In genomic region chr7:16921881-16922335, GRCm38 (mm10) we compare ENCODE assay signal across 9 mouse cellular contexts. TPM values are rescaled to one million over a fixed set of nuclear protein-coding genes. Genes with fewer than 3 reads are reported as not detected.
DNase-seq lines count a peak whose midpoint lies in the region; ATAC-seq and TF ChIP-seq lines count a peak whose summit lies in the region.
"Had no signal": no experiment of that assay in that cellular context is flagged by ENCODE, and none has a peak within 500 bp of the region (broad histone marks: within the 10 kb centered on the region; RNA-seq: fewer than 3 reads in every experiment).

No protein-coding gene starts in this region.

- peak; percentile 35 for DNase-seq in gastrocnemius, postnatal 25 days
- no peak for DNase-seq in gastrocnemius, postnatal 14 days
- no peak for DNase-seq in embryonic facial prominence, embryonic 10.5 days (ENCODE audit: low spot score)
- DNase-seq in midbrain, embryonic 11.5 days (ENCODE audit: low spot score, missing footprints), result no peak
- DNase-seq in right cerebral cortex, postnatal 14 days, result no peak
- DNase-seq in right cerebral cortex, postnatal 25 days, result no peak
- DNase-seq in thymus, adult 18-20 months, result no peak

- peak overlapping the region; percentile 80 for H3K9ac ChIP-seq in intestine, postnatal 0 days (ENCODE audit: low read depth, low read length)
- H3K9ac ChIP-seq in midbrain, embryonic 11.5 days (ENCODE audit: low read length), result peak overlapping the region; percentile 97

- intact Hi-C loops in gastrocnemius, postnatal 14 days (cut with DNase I; ENCODE audit: low total_unique reads), result no loop called here

- WGBS in embryonic facial prominence, embryonic 10.5 days, result 59% methylated on average over 6 of the region's 6 CpGs
- 19% methylated on average over 6 of the region's 6 CpGs for WGBS in intestine, postnatal 0 days
- WGBS in midbrain, embryonic 11.5 days, result 77% methylated on average over 6 of the region's 6 CpGs

- 0 out of 2 replicates have a peak, but pooled peaks have one; percentile 18 for ATAC-seq in intestine, postnatal 0 days
- no peak for ATAC-seq in midbrain, embryonic 11.5 days (ENCODE audit: low FRiP score)

- H3K4me2 ChIP-seq in intestine, postnatal 0 days (replicated peaks; ENCODE audit: low read depth), result peak overlapping the region; percentile 84
- H3K4me2 ChIP-seq in midbrain, embryonic 11.5 days, result peak overlapping the region; percentile 93

- peak overlapping the region; percentile 96 for H3K4me3 ChIP-seq in embryonic facial prominence, embryonic 10.5 days
- H3K4me3 ChIP-seq in intestine, postnatal 0 days (ENCODE audit: low read depth, low read length), result peak overlapping the region; percentile 91
- H3K4me3 ChIP-seq in midbrain, embryonic 11.5 days (ENCODE audit: low read depth, low read length), result peak overlapping the region; percentile 76

- H3K9me3 ChIP-seq in embryonic facial prominence, embryonic 10.5 days, result no peaks in the 10 kb centered on the region
- no peaks in the 10 kb centered on the region for H3K9me3 ChIP-seq in intestine, postnatal 0 days (ENCODE audit: control insufficient read depth)
- no peaks in the 10 kb centered on the region for H3K9me3 ChIP-seq in midbrain, embryonic 11.5 days (ENCODE audit: control insufficient read depth, low read length)

- H3K36me3 ChIP-seq in embryonic facial prominence, embryonic 10.5 days (replicated peaks), result peaks cover 52% of the 10 kb centered on the region
- peaks cover 22% of the 10 kb centered on the region for H3K36me3 ChIP-seq in intestine, postnatal 0 days (ENCODE audit: control insufficient read depth, insufficient read depth)
- peaks cover 10% of the 10 kb centered on the region for H3K36me3 ChIP-seq in midbrain, embryonic 11.5 days (ENCODE audit: control insufficient read depth, insufficient read depth, low read length)

- TF ChIP-seq CTCF in intestine, postnatal 0 days (IDR thresholded peaks at IDR 0.05; ENCODE audit: low read depth), result no peak

- H3K27ac ChIP-seq in embryonic facial prominence, embryonic 10.5 days (replicated peaks), result peak overlapping the region; percentile 98
- H3K27ac ChIP-seq in intestine, postnatal 0 days (ENCODE audit: low read depth, low read length), result peak overlapping the region; percentile 94
- H3K27ac ChIP-seq in midbrain, embryonic 11.5 days (ENCODE audit: low read depth, low read length), result peak overlapping the region; percentile 57; the same call in 1 of the 2 replicates

- no peaks in the 10 kb centered on the region for H3K27me3 ChIP-seq in embryonic facial prominence, embryonic 10.5 days (replicated peaks; ENCODE audit: low read depth, poor library complexity, severe bottlenecking)
- H3K27me3 ChIP-seq in intestine, postnatal 0 days (replicated peaks; ENCODE audit: control insufficient read depth, insufficient read depth, low read length), result no peaks in the 10 kb centered on the region
- no peaks in the 10 kb centered on the region for H3K27me3 ChIP-seq in midbrain, embryonic 11.5 days (ENCODE audit: control insufficient read depth, insufficient read depth, low read length)

- H3K4me1 ChIP-seq in embryonic facial prominence, embryonic 10.5 days, result peaks cover 51% of the 10 kb centered on the region
- H3K4me1 ChIP-seq in intestine, postnatal 0 days (replicated peaks; ENCODE audit: control insufficient read depth, insufficient read depth, low read length), result peaks cover 9% of the 10 kb centered on the region; the same call in 1 of the 2 replicates
- H3K4me1 ChIP-seq in midbrain, embryonic 11.5 days (ENCODE audit: control insufficient read depth, insufficient read depth, low read length), result peaks cover 30% of the 10 kb centered on the region

RNA-seq across cellular contexts. Expression of gene Calm3, which starts 2.0 kb away (rescaled TPM):
- 100 to 1,000 TPM; 257 to 291 TPM for total RNA-seq in gastrocnemius, postnatal 25 days (2021)
- total RNA-seq in gastrocnemius, postnatal 14 days (2021), result 100 to 1,000 TPM; 247 to 276 TPM
- polyA plus RNA-seq in embryonic facial prominence, embryonic 10.5 days (2016; fragmentation: Nextera tagmentation; extraction: Ambion mirVana), result 121 and 126 TPM in 2 replicates
- polyA plus RNA-seq in intestine, postnatal 0 days (2015; fragmentation: Nextera tagmentation; extraction: Ambion mirVana), result 236 and 241 TPM in 2 replicates
- polyA plus RNA-seq in midbrain, embryonic 11.5 days (2014; fragmentation: Nextera tagmentation; extraction: Ambion mirVana), result 284 and 295 TPM in 2 replicates

RNA-seq across cellular contexts. Expression of gene Ptgir, which starts 15.6 kb away (rescaled TPM):
- total RNA-seq in gastrocnemius, postnatal 25 days (2021), result 1 to 10 TPM in 1 of 2 experiments, under 1 TPM in 1; 0.97 to 1.3 TPM
- 1 to 10 TPM; 1.6 to 2.6 TPM for total RNA-seq in gastrocnemius, postnatal 14 days (2021)
- polyA plus RNA-seq in embryonic facial prominence, embryonic 10.5 days (2016; fragmentation: Nextera tagmentation; extraction: Ambion mirVana), result 0.52 and 0.64 TPM in 2 replicates
- 1.7 and 1.8 TPM in 2 replicates for polyA plus RNA-seq in intestine, postnatal 0 days (2015; fragmentation: Nextera tagmentation; extraction: Ambion mirVana)
- polyA plus RNA-seq in midbrain, embryonic 11.5 days (2014; fragmentation: Nextera tagmentation; extraction: Ambion mirVana), result 0.94 and 1.2 TPM in 2 replicates

RNA-seq across cellular contexts. Expression of gene Pnmal2, which starts 22.6 kb away (rescaled TPM):
- total RNA-seq in gastrocnemius, postnatal 25 days (2021), result 1 to 10 TPM; 2.3 to 3.3 TPM
- total RNA-seq in gastrocnemius, postnatal 14 days (2021), result 10 to 100 TPM in 1 of 2 experiments, 1 to 10 TPM in 1; 9.2 to 11.8 TPM
- polyA plus RNA-seq in embryonic facial prominence, embryonic 10.5 days (2016; fragmentation: Nextera tagmentation; extraction: Ambion mirVana), result 2.9 and 4.6 TPM in 2 replicates
- polyA plus RNA-seq in intestine, postnatal 0 days (2015; fragmentation: Nextera tagmentation; extraction: Ambion mirVana), result 3.3 and 3.6 TPM in 2 replicates
- polyA plus RNA-seq in midbrain, embryonic 11.5 days (2014; fragmentation: Nextera tagmentation; extraction: Ambion mirVana), result 8.3 and 8.6 TPM in 2 replicates

RNA-seq across cellular contexts. Expression of gene Gng8, which starts 30.3 kb away (rescaled TPM):
- not detected for total RNA-seq in gastrocnemius, postnatal 25 days (2021)
- total RNA-seq in gastrocnemius, postnatal 14 days (2021), result under 1 TPM; 0.47 to 0.66 TPM
- 14.7 and 20.3 TPM in 2 replicates for polyA plus RNA-seq in embryonic facial prominence, embryonic 10.5 days (2016; fragmentation: Nextera tagmentation; extraction: Ambion mirVana)
- 4.7 and 5.3 TPM in 2 replicates for polyA plus RNA-seq in intestine, postnatal 0 days (2015; fragmentation: Nextera tagmentation; extraction: Ambion mirVana)
- polyA plus RNA-seq in midbrain, embryonic 11.5 days (2014; fragmentation: Nextera tagmentation; extraction: Ambion mirVana), result 9.7 and 10.2 TPM in 2 replicates

RNA-seq across cellular contexts. Expression of gene Pnmal1, which starts 37.6 kb away (rescaled TPM):
- total RNA-seq in gastrocnemius, postnatal 25 days (2021), result not detected
- total RNA-seq in gastrocnemius, postnatal 14 days (2021), result not detected
- 3.4 and 4.0 TPM in 2 replicates for polyA plus RNA-seq in embryonic facial prominence, embryonic 10.5 days (2016; fragmentation: Nextera tagmentation; extraction: Ambion mirVana)
- polyA plus RNA-seq in intestine, postnatal 0 days (2015; fragmentation: Nextera tagmentation; extraction: Ambion mirVana), result 2.0 and 2.2 TPM in 2 replicates
- 22.5 and 23.7 TPM in 2 replicates for polyA plus RNA-seq in midbrain, embryonic 11.5 days (2014; fragmentation: Nextera tagmentation; extraction: Ambion mirVana)
- polyA plus RNA-seq: spleen, adult 2 months had no signal
